Mouse (Mus musculus) forebrain, embryonic 11.5 days (tissue): ENCODE results near the gene Krt31. TPM values are rescaled to one million over a fixed set of nuclear protein-coding genes. Genes with fewer than 3 reads are reported as not detected.

ENCODE experiments used
- ATAC-seq: fragments of 200-750 bp; cut with Nextera tagmentation; replicated peaks from 2 replicates; pipeline ENCODE4 v1.8.0; 2017; ENCODE audit warnings: moderate TSS enrichment; ENCODE audit not compliant: low FRiP score
- DNase-seq: peaks from one replicate; pipeline ENCODE4 v3.0.0-alpha.2; 2017; ENCODE audit warnings: low spot score
- H3K27ac ChIP-seq: fragments of 300-500 bp; sonication (generic); 2 replicates; pipeline ENCODE4 v1.5.1; 2014; ENCODE audit warnings: low read depth, low read length
- H3K27me3 ChIP-seq: fragments of 300-500 bp; sonication (generic); 2 replicates; pipeline ENCODE4 v1.6.1; 2014; ENCODE audit warnings: mild to moderate bottlenecking, low read length, mixed read lengths; ENCODE audit not compliant: control insufficient read depth, insufficient read depth
- H3K36me3 ChIP-seq: fragments of 300-500 bp; sonication (generic); 2 replicates; pipeline ENCODE4 v1.6.1; 2014; ENCODE audit warnings: mild to moderate bottlenecking, low read length, moderate library complexity, mixed read lengths; ENCODE audit not compliant: control insufficient read depth, insufficient read depth
- H3K4me1 ChIP-seq: fragments of 300-500 bp; sonication (generic); replicated peaks from 2 replicates; pipeline ENCODE4 v1.6.1; 2014; ENCODE audit warnings: low read length, mixed read lengths; ENCODE audit not compliant: control insufficient read depth, insufficient read depth
- H3K4me2 ChIP-seq: fragments of 300-500 bp; sonication (generic); 2 replicates; pipeline ENCODE4 v1.6.1; 2014; ENCODE audit warnings: low read depth, mild to moderate bottlenecking, low read length, moderate library complexity, mixed read lengths; ENCODE audit not compliant: severe bottlenecking
- H3K4me3 ChIP-seq: fragments of 300-500 bp; sonication (generic); 2 replicates; pipeline ENCODE4 v1.5.1; 2014; ENCODE audit warnings: low read depth, low read length
- H3K9ac ChIP-seq: fragments of 300-500 bp; sonication (generic); 2 replicates; pipeline ENCODE4 v1.6.1; 2014; ENCODE audit warnings: low read length
- H3K9me3 ChIP-seq: fragments of 300-500 bp; sonication (generic); 2 replicates; pipeline ENCODE4 v1.6.1; 2016; ENCODE audit warnings: low read length, mixed read lengths; ENCODE audit not compliant: control insufficient read depth
- WGBS: fragments of 180-500 bp; shearing (Covaris S2); extraction: QIAGEN DNeasy Blood & Tissue Kit; methylation state at CpG from one replicate; pipeline ENCODE4 v1.1.7; 2014; 5-methylcytosine and 5-hydroxymethylcytosine counted together
- polyA plus RNA-seq: library from polyadenylated mRNA; unstranded; fragments of >200 nt; fragmentation: Nextera tagmentation; extraction: Ambion mirVana; gene quantifications from 2 replicates; pipeline ENCODE4 v1.2.1, GENCODE M21; 2014

Gene Krt31
- polyA plus RNA-seq, 1 experiment from 2014 or later: not detected

DNA sequence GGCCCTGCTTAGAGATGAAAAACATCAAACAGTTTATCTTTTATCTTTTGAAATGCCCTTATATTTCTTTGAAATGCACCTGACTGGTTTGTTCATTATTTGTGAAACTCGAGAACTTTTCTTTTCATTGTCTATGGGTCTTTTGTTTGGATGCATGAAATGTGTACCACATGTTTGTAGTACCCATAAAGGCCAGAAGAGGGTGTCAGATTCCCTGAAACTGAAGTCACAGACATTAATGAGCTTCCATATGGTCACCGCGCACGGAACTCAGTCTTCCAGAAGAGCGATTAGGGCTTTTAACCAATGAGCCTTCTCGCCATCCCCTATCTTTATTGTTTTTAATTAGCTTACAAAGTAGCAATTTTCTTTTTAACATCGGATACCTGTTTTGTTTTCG is 8.5 kb upstream of the Krt31 start:
- Histone ChIP-seq H3K27ac (no peak overlapping the region), H3K36me3 (no peaks in the 10 kb centered on the region), H3K4me1 (no peaks in the 10 kb centered on the region), H3K27me3 (no peaks in the 10 kb centered on the region), H3K4me2 (no peak overlapping the region), H3K4me3 (no peak overlapping the region), H3K9me3 (no peaks in the 10 kb centered on the region), H3K9ac (no peak overlapping the region)
- no peak for ATAC-seq
- WGBS: 72% methylated on average over 8 of the region's 8 CpGs
- DNase-seq: no peak

DNA sequence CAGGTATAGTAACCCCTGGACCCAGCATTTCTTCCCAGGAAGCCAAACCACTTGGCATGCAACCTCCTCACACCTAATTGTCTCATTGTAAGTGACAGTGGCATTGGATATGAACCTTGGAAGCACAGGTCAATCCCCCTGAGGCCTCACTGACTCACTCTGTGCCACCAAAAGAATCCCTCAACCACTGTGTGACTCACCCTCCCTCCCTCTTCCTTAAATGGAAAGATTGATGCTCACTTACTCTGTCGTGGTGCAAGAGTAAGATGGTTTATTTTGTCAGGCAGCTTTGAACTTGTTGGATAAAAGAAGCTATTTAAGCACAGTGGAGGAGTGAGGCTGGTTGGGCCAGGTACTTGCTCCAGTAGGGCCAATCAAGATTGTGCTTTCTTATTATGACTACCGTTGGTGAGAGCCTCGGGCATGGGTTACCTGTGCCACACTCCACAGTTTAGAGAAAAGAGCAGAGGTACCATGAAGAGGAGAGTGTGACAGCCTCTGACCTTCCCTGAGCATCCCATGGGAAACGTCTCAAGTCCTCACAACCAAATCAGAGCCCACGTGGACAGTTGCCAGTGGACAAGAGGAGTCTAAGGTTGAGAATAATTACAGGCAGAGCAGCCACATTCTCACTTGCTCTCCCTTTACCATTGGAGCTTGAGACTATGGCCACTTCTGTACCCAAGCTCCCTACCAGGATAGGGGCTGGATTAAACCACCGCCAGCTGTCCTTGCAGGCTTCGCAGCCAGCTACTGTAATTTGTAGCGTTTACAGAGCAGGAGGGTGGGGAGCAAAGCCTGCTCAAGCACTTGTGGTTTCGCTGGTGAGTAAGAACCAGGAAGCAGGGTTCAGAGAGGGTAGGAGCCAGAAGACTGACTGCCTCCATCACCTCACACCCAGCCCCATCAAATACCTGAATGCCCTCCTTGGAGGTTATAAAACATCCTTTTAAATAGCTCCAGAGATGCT is 5.6 kb upstream of the Krt31 start:
- Histone ChIP-seq H3K9ac (no peak overlapping the region), H3K4me3 (no peak overlapping the region), H3K9me3 (no peaks in the 10 kb centered on the region), H3K27ac (no peak overlapping the region), H3K36me3 (no peaks in the 10 kb centered on the region), H3K4me2 (no peak overlapping the region), H3K4me1 (no peaks in the 10 kb centered on the region), H3K27me3 (no peaks in the 10 kb centered on the region)
- DNase-seq (no peak), ATAC-seq (no peak)
- WGBS: 79% methylated on average over 9 of the region's 9 CpGs

DNA sequence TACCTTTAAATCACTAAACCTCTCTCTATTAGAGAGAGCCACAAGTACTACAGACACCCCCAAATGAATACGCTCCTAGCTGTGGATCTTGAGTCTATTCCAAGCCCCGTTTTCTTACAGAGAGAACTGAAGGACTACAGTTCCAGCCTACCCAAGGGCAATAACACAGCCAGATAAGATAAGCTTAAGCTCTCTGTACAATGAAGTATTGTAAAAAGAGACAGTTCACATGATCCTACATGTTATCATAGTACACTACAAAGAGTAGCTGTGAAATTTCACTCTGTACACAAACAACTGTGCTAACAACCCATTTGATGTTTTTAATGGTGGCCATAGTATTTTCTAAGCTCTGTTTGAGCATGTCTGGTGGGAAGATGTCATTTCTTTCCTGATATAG is 3.2 kb downstream of the Krt31 start:
- Histone ChIP-seq H3K4me3 (no peak overlapping the region), H3K27ac (no peak overlapping the region), H3K9me3 (no peaks in the 10 kb centered on the region), H3K4me1 (no peaks in the 10 kb centered on the region), H3K4me2 (no peak overlapping the region), H3K36me3 (no peaks in the 10 kb centered on the region), H3K27me3 (no peaks in the 10 kb centered on the region), H3K9ac (no peak overlapping the region)
- ATAC-seq (no peak), DNase-seq (no peak)
- WGBS: 90% methylated on average over 2 of the region's 2 CpGs

DNA sequence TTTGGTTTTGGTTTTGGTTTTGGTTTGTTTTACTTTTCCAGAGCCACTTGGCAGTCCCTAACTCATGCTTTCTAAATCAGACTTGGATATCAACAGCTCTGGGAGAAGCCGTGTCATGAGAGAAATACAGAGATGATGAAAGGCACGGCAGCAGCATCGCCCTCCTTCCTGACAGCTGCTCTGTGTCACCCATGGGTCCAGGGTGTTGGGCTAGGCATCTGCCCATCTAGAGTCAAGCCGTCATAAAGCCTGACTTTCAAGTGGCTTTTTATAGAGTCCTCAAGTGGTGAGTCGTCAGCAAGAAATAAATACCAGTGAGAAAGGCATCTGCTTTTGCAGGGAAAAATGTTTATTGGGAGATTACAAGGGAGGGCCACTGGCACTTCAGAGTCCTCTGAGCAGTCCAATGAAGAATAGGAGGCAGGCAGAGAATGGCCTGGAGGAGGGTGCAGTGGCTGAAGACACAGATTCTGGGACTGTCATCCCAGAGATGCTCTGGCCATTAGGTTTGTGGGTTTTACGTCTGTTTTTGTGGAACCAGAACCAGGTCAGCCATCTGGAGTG is 4.0 kb downstream of the Krt31 start:
- no peak overlapping the region for H3K4me2 ChIP-seq
- no peak overlapping the region for H3K9ac ChIP-seq
- ATAC-seq (no peak), DNase-seq (no peak)
- H3K9me3 ChIP-seq: no peaks in the 10 kb centered on the region
- no peaks in the 10 kb centered on the region for H3K36me3 ChIP-seq
- no peaks in the 10 kb centered on the region for H3K4me1 ChIP-seq
- no peak overlapping the region for H3K27ac ChIP-seq
- 87% methylated on average over 6 of the region's 6 CpGs for WGBS
- H3K4me3 ChIP-seq: no peak overlapping the region
- no peaks in the 10 kb centered on the region for H3K27me3 ChIP-seq

GRCm38 (mm10) chr11:100041454-100041853 is 8.9 kb downstream of the Krt31 start, which contains the start of gene Krt34:
Gene Krt34 (minus strand): TSS chr11:100041554.
- Histone ChIP-seq H3K27ac (no peak within 1 kb of the TSS), H3K9me3 (no peaks in the 10 kb centered on the region), H3K4me2 (no peak within 1 kb of the TSS), H3K9ac (no peak within 1 kb of the TSS), H3K4me1 (no peaks in the 10 kb centered on the region), H3K4me3 (no peak within 1 kb of the TSS), H3K36me3 (no peaks in the 10 kb centered on the region), H3K27me3 (no peaks in the 10 kb centered on the region)
- 87% methylated on average over 6 of the region's 6 CpGs for WGBS
- no peak for ATAC-seq
- no peak for DNase-seq

DNA sequence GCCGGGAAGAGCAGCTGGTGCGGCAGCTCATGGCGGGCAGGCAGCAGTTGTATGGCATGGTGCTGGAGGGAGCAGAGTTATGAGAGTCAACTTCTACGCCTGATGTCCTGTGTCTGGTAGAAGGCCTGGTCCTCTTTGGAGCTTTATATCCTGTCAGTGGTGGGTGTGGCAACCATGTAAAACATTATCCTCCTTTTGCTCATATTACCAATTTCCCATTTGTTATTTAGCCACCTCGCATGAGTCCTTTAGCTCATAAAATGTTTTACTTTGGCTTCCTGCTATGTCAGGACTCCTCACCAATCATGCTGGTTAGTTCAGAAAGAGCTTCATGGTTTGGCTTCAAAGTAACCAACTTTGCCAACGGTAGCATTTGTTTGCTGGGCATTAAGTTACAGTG is 20.6 kb downstream of the Krt31 start, which contains the start of gene Krt33b:
Gene Krt33b, minus strand, starts transcription at position 101 of the 400 bp plus-strand sequence.
- Histone ChIP-seq H3K9ac (no peak within 1 kb of the TSS), H3K4me1 (no peaks in the 10 kb centered on the region), H3K4me3 (no peak within 1 kb of the TSS), H3K27me3 (no peaks in the 10 kb centered on the region), H3K36me3 (no peaks in the 10 kb centered on the region), H3K9me3 (no peaks in the 10 kb centered on the region), H3K27ac (no peak within 1 kb of the TSS), H3K4me2 (no peak within 1 kb of the TSS)
- ATAC-seq (no peak), DNase-seq (no peak)
- WGBS: 97% methylated on average over 6 of the region's 6 CpGs

- DNase-seq (no peak), ATAC-seq (no peak)
- H3K4me1 ChIP-seq: no peaks in the 10 kb centered on the region
- 86% methylated on average over 5 of the region's 5 CpGs for WGBS
- H3K9ac ChIP-seq: no peak overlapping the region
- H3K9me3 ChIP-seq: no peaks in the 10 kb centered on the region
- no peak overlapping the region for H3K4me2 ChIP-seq
- no peaks in the 10 kb centered on the region for H3K36me3 ChIP-seq
- no peak overlapping the region for H3K27ac ChIP-seq
- no peaks in the 10 kb centered on the region for H3K27me3 ChIP-seq
- H3K4me3 ChIP-seq: no peak overlapping the region
Measured at GRCm38 (mm10) chr11:100021438-100021837, 28.9 kb downstream of the Krt31 start.

DNA sequence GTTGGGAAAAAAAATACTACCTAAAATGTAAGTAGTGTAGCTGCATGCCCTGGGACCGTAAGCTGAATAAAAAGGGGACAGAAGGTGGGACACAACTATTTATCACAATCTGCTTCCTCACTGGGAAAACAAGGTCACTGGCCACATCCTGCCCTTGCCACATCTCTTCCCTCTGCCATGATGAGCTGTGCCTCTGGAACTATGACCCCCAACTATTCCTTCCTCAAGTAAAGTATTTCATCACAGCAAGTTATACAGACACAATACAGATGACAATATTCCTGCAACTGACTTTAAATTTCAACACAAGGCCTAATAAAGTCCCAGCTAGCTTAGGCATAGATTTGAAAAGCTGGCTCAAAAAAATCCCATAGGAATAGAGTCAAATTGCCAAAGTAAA is 30.9 kb downstream of the Krt31 start:
- no peak for ATAC-seq

More for the DNA sequence above, 30.9 kb downstream of the Krt31 start:
- no peaks in the 10 kb centered on the region for H3K4me1 ChIP-seq
- WGBS: 86% methylated on average over 1 of the region's 1 CpGs
- no peak for DNase-seq
- no peaks in the 10 kb centered on the region for H3K9me3 ChIP-seq
- H3K27me3 ChIP-seq: no peaks in the 10 kb centered on the region
- no peak overlapping the region for H3K4me3 ChIP-seq
- no peak overlapping the region for H3K27ac ChIP-seq
- H3K36me3 ChIP-seq: no peaks in the 10 kb centered on the region
- no peak overlapping the region for H3K4me2 ChIP-seq
- H3K9ac ChIP-seq: no peak overlapping the region
